ENCODE assay signal across 9 mouse cellular contexts in genomic region chr10:62332514-62332913, GRCm38 (mm10). TPM values are rescaled to one million over a fixed set of nuclear protein-coding genes. Genes with fewer than 3 reads are reported as not detected.
A peak's percentile ranks its signal among the peaks of the same experiment; 100 is the strongest.
DNase-seq lines count a peak whose midpoint lies in the region; ATAC-seq and TF ChIP-seq lines count a peak whose summit lies in the region.
"Had no signal": no experiment of that assay in that cellular context is flagged by ENCODE, and none has a peak within 500 bp of the region (broad histone marks: within the 10 kb centered on the region; RNA-seq: fewer than 3 reads in every experiment).

No protein-coding gene starts in this region.

- no peaks in the 10 kb centered on the region for H3K9me3 ChIP-seq in hindbrain, embryonic 13.5 days
- H3K9me3 ChIP-seq in hindbrain, embryonic 11.5 days (ENCODE audit: control insufficient read depth, low read length): no peaks in the 10 kb centered on the region
- no peaks in the 10 kb centered on the region for H3K9me3 ChIP-seq in forebrain, embryonic 14.5 days (replicated peaks; ENCODE audit: control insufficient read depth, low read length)
- no peaks in the 10 kb centered on the region for H3K9me3 ChIP-seq in liver, embryonic 12.5 days (replicated peaks)
- H3K9me3 ChIP-seq: midbrain, embryonic 12.5 days had no signal

- no peak for DNase-seq in hindbrain, embryonic 11.5 days (ENCODE audit: low spot score)
- DNase-seq in forebrain, embryonic 14.5 days (ENCODE audit: low spot score): peak; percentile 28
- peak; percentile 44 for DNase-seq in kidney, adult 18-20 months
- peak; percentile 54 for DNase-seq in right cerebral cortex, postnatal 25 days
- DNase-seq in thymus, adult 2 months: no peak

- no peak overlapping the region for H3K4me3 ChIP-seq in hindbrain, embryonic 13.5 days
- H3K4me3 ChIP-seq in hindbrain, embryonic 11.5 days (ENCODE audit: low read depth, low read length): no peak overlapping the region
- no peak overlapping the region for H3K4me3 ChIP-seq in bone marrow, adult 2 months (replicated peaks; ENCODE audit: control insufficient read depth, low read depth, low read length)
- H3K4me3 ChIP-seq in forebrain, embryonic 14.5 days (ENCODE audit: low read depth, low read length): no peak overlapping the region
- H3K4me3 ChIP-seq in liver, embryonic 12.5 days: peak overlapping the region; percentile 48
- H3K4me3 ChIP-seq in thymus, adult 2 months (ENCODE audit: control insufficient read depth, insufficient read depth, low read length): no peak overlapping the region
- H3K4me3 ChIP-seq: midbrain, embryonic 12.5 days had no signal

- peaks cover 35% of the 10 kb centered on the region for H3K4me1 ChIP-seq in hindbrain, embryonic 13.5 days (replicated peaks)
- H3K4me1 ChIP-seq in hindbrain, embryonic 11.5 days (replicated peaks; ENCODE audit: control insufficient read depth, insufficient read depth, low read length): no peaks in the 10 kb centered on the region
- peaks cover 3% of the 10 kb centered on the region; the same call in 1 of the 2 replicates for H3K4me1 ChIP-seq in bone marrow, adult 2 months (ENCODE audit: control insufficient read depth, insufficient read depth, low read length)
- 0 out of 2 replicates have a peak, but pooled peaks cover 6% of the 10 kb centered on the region for H3K4me1 ChIP-seq in forebrain, embryonic 14.5 days (ENCODE audit: control insufficient read depth, insufficient read depth, low read length)
- peaks cover 100% of the 10 kb centered on the region for H3K4me1 ChIP-seq in liver, embryonic 12.5 days
- H3K4me1 ChIP-seq in thymus, adult 2 months (replicated peaks; ENCODE audit: control insufficient read depth, insufficient read depth, low read length): peaks cover 21% of the 10 kb centered on the region

- no peaks in the 10 kb centered on the region for H3K36me3 ChIP-seq in hindbrain, embryonic 13.5 days
- H3K36me3 ChIP-seq in hindbrain, embryonic 11.5 days (ENCODE audit: control insufficient read depth, insufficient read depth, low read length): no peaks in the 10 kb centered on the region
- no peaks in the 10 kb centered on the region for H3K36me3 ChIP-seq in forebrain, embryonic 14.5 days (ENCODE audit: control insufficient read depth, insufficient read depth, low read length)
- H3K36me3 ChIP-seq in liver, embryonic 12.5 days: peaks cover 33% of the 10 kb centered on the region
- no peaks in the 10 kb centered on the region for H3K36me3 ChIP-seq in thymus, adult 2 months (ENCODE audit: control insufficient read depth, insufficient read depth, low read length)
- H3K36me3 ChIP-seq: midbrain, embryonic 12.5 days had no signal

- no peaks in the 10 kb centered on the region for H3K27me3 ChIP-seq in hindbrain, embryonic 13.5 days
- no peaks in the 10 kb centered on the region for H3K27me3 ChIP-seq in hindbrain, embryonic 11.5 days (ENCODE audit: control insufficient read depth, insufficient read depth, low read length)
- H3K27me3 ChIP-seq in forebrain, embryonic 14.5 days (replicated peaks; ENCODE audit: control insufficient read depth, insufficient read depth, low read length): no peaks in the 10 kb centered on the region
- no peaks in the 10 kb centered on the region for H3K27me3 ChIP-seq in liver, embryonic 12.5 days (replicated peaks)
- no peaks in the 10 kb centered on the region for H3K27me3 ChIP-seq in thymus, adult 2 months (ENCODE audit: control insufficient read depth, insufficient read depth, low read length)

- peak overlapping the region; percentile 21; the same call in 1 of the 2 replicates for H3K4me2 ChIP-seq in hindbrain, embryonic 13.5 days
- H3K4me2 ChIP-seq in hindbrain, embryonic 11.5 days (replicated peaks; ENCODE audit: low read depth, low read length): no peak overlapping the region
- no peak overlapping the region for H3K4me2 ChIP-seq in forebrain, embryonic 14.5 days (ENCODE audit: low read length)
- peak overlapping the region; percentile 82 for H3K4me2 ChIP-seq in liver, embryonic 12.5 days
- H3K4me2 ChIP-seq: midbrain, embryonic 12.5 days had no signal

- 58% methylated on average over 7 of the region's 7 CpGs for WGBS in hindbrain, embryonic 13.5 days
- WGBS in hindbrain, embryonic 11.5 days: 69% methylated on average over 7 of the region's 7 CpGs
- 61% methylated on average over 7 of the region's 7 CpGs for WGBS in bone marrow, adult 2 months
- WGBS in forebrain, embryonic 14.5 days: 63% methylated on average over 7 of the region's 7 CpGs
- 15% methylated on average over 7 of the region's 7 CpGs for WGBS in liver, embryonic 12.5 days (ENCODE audit: insufficient replicate concordance)
- 89% methylated on average over 7 of the region's 7 CpGs for WGBS in thymus, adult 2 months

- no peak overlapping the region; the same call in 1 of the 2 replicates for H3K27ac ChIP-seq in hindbrain, embryonic 13.5 days
- no peak overlapping the region for H3K27ac ChIP-seq in hindbrain, embryonic 11.5 days (ENCODE audit: low read depth, low read length)
- peak overlapping the region; percentile 85 for H3K27ac ChIP-seq in bone marrow, adult 2 months (ENCODE audit: control insufficient read depth, insufficient read depth, low read depth, low read length, poor library complexity)
- no peak overlapping the region for H3K27ac ChIP-seq in forebrain, embryonic 14.5 days (ENCODE audit: low read depth, low read length)
- peak overlapping the region; percentile 99 for H3K27ac ChIP-seq in liver, embryonic 12.5 days
- H3K27ac ChIP-seq in thymus, adult 2 months (ENCODE audit: control insufficient read depth, insufficient read depth, low read length): no peak overlapping the region
- H3K27ac ChIP-seq: midbrain, embryonic 12.5 days had no signal

- ATAC-seq in hindbrain, embryonic 13.5 days (ENCODE audit: low FRiP score): no peak
- ATAC-seq in hindbrain, embryonic 11.5 days (ENCODE audit: low FRiP score): no peak
- no peak for ATAC-seq in forebrain, embryonic 14.5 days
- peak; percentile 83 for ATAC-seq in liver, embryonic 12.5 days

- H3K9ac ChIP-seq in hindbrain, embryonic 13.5 days: no peak overlapping the region
- no peak overlapping the region for H3K9ac ChIP-seq in hindbrain, embryonic 11.5 days (ENCODE audit: low read depth, low read length)
- no peak overlapping the region for H3K9ac ChIP-seq in forebrain, embryonic 14.5 days (ENCODE audit: low read length)
- H3K9ac ChIP-seq in liver, embryonic 12.5 days: peak overlapping the region; percentile 71
- H3K9ac ChIP-seq: midbrain, embryonic 12.5 days had no signal

- TF ChIP-seq POLR2A in bone marrow, adult 2 months (IDR thresholded peaks at IDR 0.05; ENCODE audit: borderline replicate concordance, control insufficient read depth, low read depth, low read length): no peak
- TF ChIP-seq POLR2A in thymus, adult 2 months (IDR thresholded peaks at IDR 0.05; ENCODE audit: control insufficient read depth, extremely low read depth, insufficient read depth, low read length, poor library complexity): no peak

- TF ChIP-seq CTCF in bone marrow, adult 2 months (IDR thresholded peaks at IDR 0.05; ENCODE audit: control insufficient read depth, insufficient read depth, low read length): no peak
- no peak for TF ChIP-seq CTCF in thymus, adult 2 months (IDR thresholded peaks at IDR 0.05; ENCODE audit: borderline replicate concordance, control insufficient read depth, extremely low read depth, insufficient read depth, low read length, poor library complexity)

RNA-seq across cellular contexts. Expression of gene Hk1, which starts 47.2 kb away (rescaled TPM):
- polyA plus RNA-seq in hindbrain, embryonic 13.5 days (2015; fragmentation: Nextera tagmentation; extraction: Ambion mirVana): 83.4 and 93.0 TPM in 2 replicates
- polyA plus RNA-seq in hindbrain, embryonic 11.5 days (2014; fragmentation: Nextera tagmentation; extraction: Ambion mirVana): 18.2 and 25.4 TPM in 2 replicates
- 55.8 and 93.6 TPM in 2 replicates for polyA plus RNA-seq in bone marrow, adult 2 months (2011; ENCODE audit: insufficient read depth, insufficient read length, low replicate concordance, missing spikeins)
- polyA plus RNA-seq in forebrain, embryonic 14.5 days (2014; fragmentation: Nextera tagmentation; extraction: Ambion mirVana): 31.0 and 48.9 TPM in 2 replicates
- polyA plus RNA-seq in liver, embryonic 12.5 days (2016; fragmentation: Nextera tagmentation; extraction: Ambion mirVana): 130 and 131 TPM in 2 replicates
- 52.1 and 55.5 TPM in 2 replicates for polyA plus RNA-seq in thymus, adult 2 months (2012; rRNA removed)

Comparison
In these comparisons a context has a peak if more than half of its experiments do, and no peak if none do; other contexts are left out.
1. H3K4me2 ChIP-seq: peak in hindbrain, embryonic 13.5 days (single experiment) and liver, embryonic 12.5 days (single experiment); none in hindbrain, embryonic 11.5 days (single experiment) and forebrain, embryonic 14.5 days (single experiment).
2. H3K27ac ChIP-seq: peak in bone marrow, adult 2 months (single experiment) and liver, embryonic 12.5 days (single experiment); none in hindbrain, embryonic 13.5 days (single experiment), hindbrain, embryonic 11.5 days (single experiment), forebrain, embryonic 14.5 days (single experiment) and thymus, adult 2 months (single experiment).
3. DNase-seq: peak in forebrain, embryonic 14.5 days (single experiment), kidney, adult 18-20 months (single experiment) and right cerebral cortex, postnatal 25 days (single experiment); none in hindbrain, embryonic 11.5 days (single experiment) and thymus, adult 2 months (single experiment).